Mouse (Mus musculus): ENCODE results near the gene 1700028K03Rik. TPM values are rescaled to one million over a fixed set of nuclear protein-coding genes. Genes with fewer than 3 reads are reported as not detected.

Gene 1700028K03Rik
- polyA plus RNA-seq, 1 experiment from 2014 or later, result 0.06 TPM

DNA sequence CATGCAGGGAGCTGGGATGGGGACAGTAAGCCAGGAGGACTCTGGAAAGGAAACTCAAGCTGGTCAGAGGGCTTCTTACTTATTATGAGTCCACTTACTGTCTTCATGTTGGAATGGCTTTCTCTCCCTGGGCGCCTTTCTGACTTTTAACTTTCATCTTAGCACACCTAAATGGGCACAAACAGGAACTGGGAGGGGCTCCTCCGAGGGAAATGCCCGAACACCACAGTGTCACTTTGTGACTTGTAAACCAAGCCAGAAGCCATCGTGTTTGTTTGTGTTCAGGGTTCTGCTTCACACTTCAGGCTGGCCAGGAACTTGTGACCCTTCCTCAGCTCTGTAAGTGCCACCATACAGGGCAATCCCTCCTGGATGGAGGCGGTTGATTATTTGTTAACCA, 19.8 kb downstream of the 1700028K03Rik start:
- no peak overlapping the region for H3K4me2 ChIP-seq
- 70% methylated on average over 5 of the region's 5 CpGs for WGBS (ENCODE audit: insufficient replicate concordance)
- no peak overlapping the region for H3K4me3 ChIP-seq (ENCODE audit: low read depth, low read length)
- no peaks in the 10 kb centered on the region for H3K4me1 ChIP-seq (ENCODE audit: control insufficient read depth, insufficient read depth, low read length)
- peaks cover 2% of the 10 kb centered on the region; the same call in 1 of the 2 replicates for H3K36me3 ChIP-seq (ENCODE audit: control insufficient read depth, insufficient read depth, low read length)
- H3K9me3 ChIP-seq (replicated peaks; ENCODE audit: control insufficient read depth, low read length), result no peaks in the 10 kb centered on the region
- no peak overlapping the region for H3K27ac ChIP-seq (ENCODE audit: low read depth, low read length)
- no peak overlapping the region for H3K9ac ChIP-seq (ENCODE audit: low read depth, low read length)
- no peak for ATAC-seq (replicated peaks; ENCODE audit: insufficient number of reproducible peaks, low FRiP score, low TSS enrichment)
- no peaks in the 10 kb centered on the region for H3K27me3 ChIP-seq (ENCODE audit: control insufficient read depth, insufficient read depth, low read length)

DNA sequence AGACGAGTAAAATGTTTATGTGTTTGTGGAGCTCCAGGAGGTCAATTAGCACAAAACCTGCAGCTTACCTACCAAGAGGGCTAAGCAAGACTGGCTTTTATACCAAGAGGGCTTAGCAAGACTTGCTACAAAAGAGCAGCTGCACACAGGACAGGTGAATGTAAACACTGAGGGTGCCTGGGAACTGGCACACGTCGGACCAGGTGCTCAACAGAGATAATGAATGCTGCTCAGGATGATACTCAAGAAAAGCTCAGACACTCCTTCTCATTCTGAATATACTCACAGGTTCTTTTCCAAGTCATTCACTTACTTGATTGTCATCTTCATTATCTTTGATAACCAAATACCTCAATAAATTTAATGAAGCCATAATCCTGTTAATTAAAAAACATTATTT, 22.5 kb downstream of the 1700028K03Rik start:
- H3K27me3 ChIP-seq (ENCODE audit: control insufficient read depth, insufficient read depth, low read length), result no peaks in the 10 kb centered on the region
- H3K9ac ChIP-seq (ENCODE audit: low read depth, low read length), result no peak overlapping the region
- WGBS (ENCODE audit: insufficient replicate concordance), result 73% methylated on average over 3 of the region's 3 CpGs
- H3K9me3 ChIP-seq (replicated peaks; ENCODE audit: control insufficient read depth, low read length), result no peaks in the 10 kb centered on the region
- H3K4me2 ChIP-seq, result no peak overlapping the region
- H3K36me3 ChIP-seq (ENCODE audit: control insufficient read depth, insufficient read depth, low read length), result peaks cover 7% of the 10 kb centered on the region; the same call in 1 of the 2 replicates
- ATAC-seq (replicated peaks; ENCODE audit: insufficient number of reproducible peaks, low FRiP score, low TSS enrichment), result no peak
- H3K27ac ChIP-seq (ENCODE audit: low read depth, low read length), result no peak overlapping the region
- no peaks in the 10 kb centered on the region for H3K4me1 ChIP-seq (ENCODE audit: control insufficient read depth, insufficient read depth, low read length)
- no peak overlapping the region for H3K4me3 ChIP-seq (ENCODE audit: low read depth, low read length)

DNA sequence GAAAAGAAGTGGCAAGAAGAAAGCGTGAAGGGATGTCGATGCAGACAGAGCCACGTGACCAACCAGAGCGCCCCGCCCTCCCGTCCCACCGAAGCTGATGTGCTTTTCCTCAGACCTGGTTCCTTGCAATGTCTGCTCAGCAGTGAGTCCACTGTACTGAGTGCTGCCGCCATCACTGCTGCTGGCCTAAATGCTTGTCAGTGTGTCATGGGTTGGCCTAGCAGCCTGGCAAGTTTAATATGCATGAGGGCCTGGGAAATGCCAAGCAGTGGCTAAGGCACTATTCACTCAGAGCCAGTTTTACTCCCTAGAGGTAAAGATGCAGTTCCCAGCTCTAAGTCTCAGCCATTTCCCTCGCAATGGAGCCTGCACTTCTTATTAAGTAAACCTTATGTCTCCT, 34.6 kb downstream of the 1700028K03Rik start:
- Histone ChIP-seq H3K27me3 (ENCODE audit: control insufficient read depth, insufficient read depth, low read length) (no peaks in the 10 kb centered on the region), H3K9me3 (replicated peaks; ENCODE audit: control insufficient read depth, low read length) (no peaks in the 10 kb centered on the region), H3K4me3 (ENCODE audit: low read depth, low read length) (no peak overlapping the region), H3K27ac (ENCODE audit: low read depth, low read length) (no peak overlapping the region), H3K4me2 (no peak overlapping the region), H3K9ac (ENCODE audit: low read depth, low read length) (no peak overlapping the region), H3K36me3 (ENCODE audit: control insufficient read depth, insufficient read depth, low read length) (peaks cover 21% of the 10 kb centered on the region), H3K4me1 (ENCODE audit: control insufficient read depth, insufficient read depth, low read length) (no peaks in the 10 kb centered on the region)
- no peak for ATAC-seq (replicated peaks; ENCODE audit: insufficient number of reproducible peaks, low FRiP score, low TSS enrichment)
- 97% methylated on average over 9 of the region's 9 CpGs for WGBS (ENCODE audit: insufficient replicate concordance)

DNA sequence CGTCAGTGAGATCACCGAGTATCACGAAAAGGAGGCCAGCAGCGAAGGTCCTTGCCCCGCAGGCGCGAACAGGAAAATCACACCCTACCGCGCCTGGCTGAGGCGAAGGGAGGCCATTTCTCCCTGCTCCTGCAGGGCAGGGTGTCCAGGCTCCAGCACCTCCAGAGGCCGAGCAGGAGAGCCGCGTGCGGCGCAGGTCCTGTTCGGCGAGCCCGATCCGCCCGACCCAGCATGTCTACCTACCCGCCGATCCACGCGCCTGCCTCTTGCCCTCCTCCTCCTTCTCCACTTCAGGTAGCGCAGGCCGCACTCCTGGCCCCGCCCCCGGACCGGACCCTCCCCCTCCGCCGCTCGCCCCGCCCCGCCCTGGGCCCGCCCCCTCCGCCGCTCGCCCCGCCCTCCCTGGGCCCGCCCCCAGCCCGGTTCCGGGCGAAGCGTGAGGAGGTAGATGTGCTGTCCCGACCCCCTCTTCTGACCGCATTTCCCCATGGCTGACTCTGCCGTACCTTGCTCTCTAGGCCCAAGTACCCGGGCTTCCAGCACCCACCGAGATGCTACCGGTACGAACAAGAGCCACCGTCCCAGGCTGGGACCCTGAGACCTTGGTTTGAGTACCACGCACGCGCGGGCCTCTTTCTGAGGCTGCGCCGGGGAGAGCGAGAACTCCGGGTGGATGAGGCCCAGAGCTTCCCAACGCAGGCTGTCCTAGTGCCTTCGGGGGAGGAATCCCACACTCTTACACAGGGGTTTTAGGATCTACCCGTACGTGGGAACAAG, 63.0 kb downstream of the 1700028K03Rik start, which contains the start of the genes Rpap2 and Glmn:
Rpap2 (plus strand) TSS at position 73 of the 777 bp plus-strand sequence.
Glmn (minus strand) TSS at position 588 of the 777 bp plus-strand sequence.
- WGBS (ENCODE audit: insufficient replicate concordance), result under 1% methylated on average over 58 of the region's 64 CpGs
- Histone ChIP-seq H3K4me3 (ENCODE audit: low read depth, low read length) (peak within 1 kb of the TSS; percentile 50), H3K36me3 (ENCODE audit: control insufficient read depth, insufficient read depth, low read length) (peaks cover 5% of the 10 kb centered on the region), H3K27ac (ENCODE audit: low read depth, low read length) (peak within 1 kb of the TSS; percentile 47), H3K4me2 (peak within 1 kb of the TSS; percentile 80), H3K9ac (ENCODE audit: low read depth, low read length) (peak within 1 kb of the TSS; percentile 81), H3K4me1 (ENCODE audit: control insufficient read depth, insufficient read depth, low read length) (no peaks in the 10 kb centered on the region), H3K27me3 (ENCODE audit: control insufficient read depth, insufficient read depth, low read length) (no peaks in the 10 kb centered on the region), H3K9me3 (replicated peaks; ENCODE audit: control insufficient read depth, low read length) (no peaks in the 10 kb centered on the region)
- peak; percentile 96 for ATAC-seq (replicated peaks; ENCODE audit: insufficient number of reproducible peaks, low FRiP score, low TSS enrichment)

DNA sequence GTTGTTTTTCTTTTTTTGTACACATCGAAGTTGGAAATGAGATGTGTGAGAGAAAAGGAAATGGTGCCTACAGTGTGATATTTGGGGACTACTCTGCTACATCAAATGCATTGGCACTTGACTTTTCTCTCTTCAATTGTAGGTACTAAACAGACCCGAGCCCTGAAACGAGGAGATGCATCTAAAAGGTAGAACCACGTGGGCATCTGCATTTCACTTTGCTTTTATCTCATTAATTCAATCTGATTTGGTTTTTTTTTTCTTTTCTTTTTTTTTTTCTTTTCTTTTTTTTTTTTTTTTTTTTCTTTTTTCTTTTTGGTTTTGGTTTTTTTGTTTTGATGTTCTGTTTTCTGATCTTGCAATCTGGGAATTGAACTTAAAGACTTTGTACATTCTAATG, 63.9 kb downstream of the 1700028K03Rik start:
- Histone ChIP-seq H3K4me1 (ENCODE audit: control insufficient read depth, insufficient read depth, low read length) (no peaks in the 10 kb centered on the region), H3K36me3 (ENCODE audit: control insufficient read depth, insufficient read depth, low read length) (peaks cover 7% of the 10 kb centered on the region), H3K9me3 (replicated peaks; ENCODE audit: control insufficient read depth, low read length) (no peaks in the 10 kb centered on the region), H3K27me3 (ENCODE audit: control insufficient read depth, insufficient read depth, low read length) (no peaks in the 10 kb centered on the region), H3K27ac (ENCODE audit: low read depth, low read length) (no peak overlapping the region), H3K9ac (ENCODE audit: low read depth, low read length) (no peak overlapping the region), H3K4me2 (peak overlapping the region; percentile 80), H3K4me3 (ENCODE audit: low read depth, low read length) (peak overlapping the region; percentile 50)
- 25% methylated on average over 4 of the region's 4 CpGs for WGBS (ENCODE audit: insufficient replicate concordance)
- ATAC-seq (replicated peaks; ENCODE audit: insufficient number of reproducible peaks, low FRiP score, low TSS enrichment), result no peak

Other genes with a start within 250 kb of the 1700028K03Rik start
- 38.2 and 39.2 TPM in 2 replicates for gene Tgfbr3, start 245.1 kb upstream of the 1700028K03Rik start, polyA plus RNA-seq (2014; fragmentation: Nextera tagmentation; extraction: Ambion mirVana)
- 0.87 and 0.94 TPM in 2 replicates for gene Brdt, start 203.6 kb upstream of the 1700028K03Rik start, polyA plus RNA-seq (2014; fragmentation: Nextera tagmentation; extraction: Ambion mirVana)
- gene Ephx4, start 132.0 kb upstream of the 1700028K03Rik start, polyA plus RNA-seq (2014; fragmentation: Nextera tagmentation; extraction: Ambion mirVana), result 0.29 and 0.56 TPM in 2 replicates
- gene Lpcat2b, start 103.2 kb upstream of the 1700028K03Rik start, polyA plus RNA-seq (2014; fragmentation: Nextera tagmentation; extraction: Ambion mirVana), result not detected in 2 replicates
- 3.6 and 4.2 TPM in 2 replicates for gene Btbd8, start 96.7 kb upstream of the 1700028K03Rik start, polyA plus RNA-seq (2014; fragmentation: Nextera tagmentation; extraction: Ambion mirVana)
- 0.23 and 0.40 TPM in 2 replicates for gene Gm42669, start 27.1 kb upstream of the 1700028K03Rik start, polyA plus RNA-seq (2014; fragmentation: Nextera tagmentation; extraction: Ambion mirVana)
- gene Rpap2, start 62.7 kb downstream of the 1700028K03Rik start, polyA plus RNA-seq (2014; fragmentation: Nextera tagmentation; extraction: Ambion mirVana), result 12.8 and 16.6 TPM in 2 replicates
- 27.9 and 29.7 TPM in 2 replicates for gene Glmn, start 63.2 kb downstream of the 1700028K03Rik start, polyA plus RNA-seq (2014; fragmentation: Nextera tagmentation; extraction: Ambion mirVana)
- not detected in 2 replicates for gene Gfi1, start 191.3 kb downstream of the 1700028K03Rik start, polyA plus RNA-seq (2014; fragmentation: Nextera tagmentation; extraction: Ambion mirVana)